Mouse (Mus musculus) ES-Bruce4 (cell line): ENCODE measurements around the gene Cux1. TPM values are rescaled to one million over a fixed set of nuclear protein-coding genes. Genes with fewer than 3 reads are reported as not detected.

Experiments
- H3K27ac ChIP-seq: 2 replicates; pipeline ENCODE4 v1.5.1; 2012; ENCODE audit warnings: low read length, inconsistent platforms; ENCODE audit not compliant: insufficient read depth
- H3K27me3 ChIP-seq: 2 replicates; pipeline ENCODE4 v1.6.1; 2012; ENCODE audit warnings: mild to moderate bottlenecking, low read length, inconsistent platforms; ENCODE audit not compliant: control insufficient read depth, poor library complexity, insufficient read depth, severe bottlenecking
- H3K36me3 ChIP-seq: 2 replicates; pipeline ENCODE4 v1.6.1; 2012; ENCODE audit warnings: inconsistent platforms, mild to moderate bottlenecking, low read length, moderate library complexity; ENCODE audit not compliant: control insufficient read depth, poor library complexity, insufficient read depth, severe bottlenecking
- H3K4me1 ChIP-seq: one replicate; pipeline ENCODE4 v1.8.1; 2011; ENCODE audit warnings: low read length; ENCODE audit not compliant: control insufficient read depth, insufficient read depth
- H3K4me3 ChIP-seq: 2 replicates; pipeline ENCODE4 v1.5.1; 2011; ENCODE audit warnings: low read depth, mild to moderate bottlenecking, low read length
- H3K9ac ChIP-seq: 2 replicates; pipeline ENCODE4 v1.6.1; 2012; ENCODE audit warnings: low read depth, mild to moderate bottlenecking, inconsistent platforms; ENCODE audit not compliant: poor library complexity, severe bottlenecking
- H3K9me3 ChIP-seq: replicated peaks from 2 replicates; pipeline ENCODE4 v1.6.1; 2012; ENCODE audit warnings: mild to moderate bottlenecking, low read length, inconsistent platforms; ENCODE audit not compliant: control insufficient read depth, poor library complexity, insufficient read depth, severe bottlenecking
- CTCF ChIP-seq: IDR thresholded peaks from one replicate; pipeline ENCODE4 v1.8.1; 2011; ENCODE audit warnings: low read depth, low read length
- EP300 ChIP-seq: IDR thresholded peaks from 2 replicates; pipeline ENCODE4 v1.6.1; 2011; ENCODE audit warnings: low read depth, low read length; ENCODE audit not compliant: insufficient read depth
- POLR2A ChIP-seq: IDR thresholded peaks from one replicate; pipeline ENCODE4 v1.8.1; 2011; ENCODE audit warnings: low read length; ENCODE audit not compliant: insufficient read depth
- polyA plus RNA-seq: library from polyadenylated mRNA; stranded (reverse); fragments of >200 nt; gene quantifications from 2 replicates; pipeline ENCODE4 v1.2.4, GENCODE M21; 2011; ENCODE audit warnings: low read depth; ENCODE audit not compliant: missing spikeins, insufficient read depth, insufficient read length

Gene Cux1
- polyA plus RNA-seq, result 37.0 and 38.0 TPM in 2 replicates

GRCm38 (mm10) chr5:136567176-136568025 lies at the start of gene Cux1:
Gene Cux1 (minus strand): TSS chr5:136567490.
- Histone ChIP-seq H3K27ac (peak within 1 kb of the TSS; percentile 52), H3K27me3 (peaks cover 4% of the 10 kb centered on the region), H3K36me3 (no peaks in the 10 kb centered on the region), H3K4me3 (peak within 1 kb of the TSS; percentile 98), H3K4me1 (peaks cover 2% of the 10 kb centered on the region), H3K9ac (peak within 1 kb of the TSS; percentile 98), H3K9me3 (no peaks in the 10 kb centered on the region)
- TF ChIP-seq CTCF (peak; percentile 10), POLR2A (no peak)

GRCm38 (mm10) chr5:136612391-136612790 lies 45.1 kb upstream of the Cux1 start:
- no peaks in the 10 kb centered on the region for H3K27me3 ChIP-seq
- TF ChIP-seq EP300, result no peak
- TF ChIP-seq POLR2A, result no peak
- TF ChIP-seq CTCF, result no peak
- no peaks in the 10 kb centered on the region for H3K9me3 ChIP-seq
- no peaks in the 10 kb centered on the region for H3K36me3 ChIP-seq
- peaks cover 6% of the 10 kb centered on the region for H3K4me1 ChIP-seq
- no peak overlapping the region for H3K9ac ChIP-seq
- no peak overlapping the region for H3K27ac ChIP-seq
- H3K4me3 ChIP-seq, result no peak overlapping the region

GRCm38 (mm10) chr5:136608814-136609434 lies 41.6 kb upstream of the Cux1 start:
- H3K9me3 ChIP-seq, result no peaks in the 10 kb centered on the region
- no peaks in the 10 kb centered on the region for H3K36me3 ChIP-seq
- H3K27me3 ChIP-seq, result no peaks in the 10 kb centered on the region
- H3K27ac ChIP-seq, result no peak overlapping the region
- no peak overlapping the region for H3K9ac ChIP-seq
- H3K4me1 ChIP-seq, result peaks cover 6% of the 10 kb centered on the region
- no peak overlapping the region for H3K4me3 ChIP-seq
- peak; percentile 88 for TF ChIP-seq EP300
- no peak for TF ChIP-seq POLR2A

- no peak overlapping the region for H3K9ac ChIP-seq
- no peaks in the 10 kb centered on the region for H3K27me3 ChIP-seq
- H3K9me3 ChIP-seq, result no peaks in the 10 kb centered on the region
- H3K36me3 ChIP-seq, result no peaks in the 10 kb centered on the region
- no peak for TF ChIP-seq POLR2A
- TF ChIP-seq EP300, result no peak
- TF ChIP-seq CTCF, result no peak
- peaks cover 6% of the 10 kb centered on the region for H3K4me1 ChIP-seq
- H3K4me3 ChIP-seq, result no peak overlapping the region
- H3K27ac ChIP-seq, result no peak overlapping the region
These were observed 37.9 kb upstream of the Cux1 start for GRCm38 (mm10) chr5:136605144-136605543.

GRCm38 (mm10) chr5:136603176-136603964 lies 36.1 kb upstream of the Cux1 start:
- H3K36me3 ChIP-seq, result no peaks in the 10 kb centered on the region
- no peak overlapping the region for H3K27ac ChIP-seq
- H3K27me3 ChIP-seq, result no peaks in the 10 kb centered on the region
- H3K4me1 ChIP-seq, result peaks cover under 1% of the 10 kb centered on the region
- H3K9ac ChIP-seq, result no peak overlapping the region
- no peaks in the 10 kb centered on the region for H3K9me3 ChIP-seq
- H3K4me3 ChIP-seq, result no peak overlapping the region
- TF ChIP-seq CTCF (no peak), EP300 (no peak), POLR2A (no peak)
